Mouse (Mus musculus): Measurements from ENCODE around the gene Slc2a13. TPM values are rescaled to one million over a fixed set of nuclear protein-coding genes. Genes with fewer than 3 reads are reported as not detected.

Gene Slc2a13
- polyA plus RNA-seq, 1 experiment from 2014 or later: 1.7 TPM

- Histone ChIP-seq H3K36me3 (ENCODE audit: control insufficient read depth, insufficient read depth, low read length) (no peaks in the 10 kb centered on the region), H3K4me2 (no peak overlapping the region), H3K9me3 (ENCODE audit: control insufficient read depth, low read length) (no peaks in the 10 kb centered on the region), H3K27me3 (ENCODE audit: control insufficient read depth, insufficient read depth, low read length) (no peaks in the 10 kb centered on the region), H3K4me3 (ENCODE audit: low read depth, low read length) (no peak overlapping the region), H3K9ac (ENCODE audit: low read length) (no peak overlapping the region), H3K27ac (ENCODE audit: low read depth, low read length) (no peak overlapping the region), H3K4me1 (ENCODE audit: control insufficient read depth, insufficient read depth, low read length) (no peaks in the 10 kb centered on the region)
- DNase-seq (ENCODE audit: low spot score, missing footprints) (no peak), ATAC-seq (ENCODE audit: low FRiP score) (no peak)
- 84% methylated on average over 2 of the region's 2 CpGs for WGBS
Observed at GRCm38 (mm10) chr15:91526876-91527275, 46.2 kb downstream of the Slc2a13 start.

- no peak for DNase-seq (ENCODE audit: low spot score, missing footprints)
- no peak overlapping the region for H3K9ac ChIP-seq (ENCODE audit: low read length)
- H3K4me3 ChIP-seq (ENCODE audit: low read depth, low read length): no peak overlapping the region
- no peaks in the 10 kb centered on the region for H3K36me3 ChIP-seq (ENCODE audit: control insufficient read depth, insufficient read depth, low read length)
- no peak for ATAC-seq (ENCODE audit: low FRiP score)
- 86% methylated on average over 3 of the region's 3 CpGs for WGBS
- H3K9me3 ChIP-seq (ENCODE audit: control insufficient read depth, low read length): no peaks in the 10 kb centered on the region
- no peaks in the 10 kb centered on the region for H3K4me1 ChIP-seq (ENCODE audit: control insufficient read depth, insufficient read depth, low read length)
- H3K27ac ChIP-seq (ENCODE audit: low read depth, low read length): no peak overlapping the region
- H3K27me3 ChIP-seq (ENCODE audit: control insufficient read depth, insufficient read depth, low read length): no peaks in the 10 kb centered on the region
- H3K4me2 ChIP-seq: no peak overlapping the region
Observed at GRCm38 (mm10) chr15:91526166-91526565, 46.9 kb downstream of the Slc2a13 start.

GRCm38 (mm10) chr15:91524451-91524850 lies 48.6 kb downstream of the Slc2a13 start:
- H3K9ac ChIP-seq (ENCODE audit: low read length): no peak overlapping the region
- H3K27ac ChIP-seq (ENCODE audit: low read depth, low read length): no peak overlapping the region
- H3K4me2 ChIP-seq: no peak overlapping the region
- ATAC-seq (ENCODE audit: low FRiP score) (no peak), DNase-seq (ENCODE audit: low spot score, missing footprints) (no peak)
- no peaks in the 10 kb centered on the region for H3K36me3 ChIP-seq (ENCODE audit: control insufficient read depth, insufficient read depth, low read length)
- no peaks in the 10 kb centered on the region for H3K27me3 ChIP-seq (ENCODE audit: control insufficient read depth, insufficient read depth, low read length)
- 83% methylated on average over 10 of the region's 10 CpGs for WGBS
- no peaks in the 10 kb centered on the region for H3K9me3 ChIP-seq (ENCODE audit: control insufficient read depth, low read length)
- H3K4me3 ChIP-seq (ENCODE audit: low read depth, low read length): no peak overlapping the region
- H3K4me1 ChIP-seq (ENCODE audit: control insufficient read depth, insufficient read depth, low read length): no peaks in the 10 kb centered on the region

GRCm38 (mm10) chr15:91503291-91503690 lies 69.8 kb downstream of the Slc2a13 start:
- DNase-seq (ENCODE audit: low spot score, missing footprints) (no peak), ATAC-seq (ENCODE audit: low FRiP score) (no peak)
- Histone ChIP-seq H3K9ac (ENCODE audit: low read length) (no peak overlapping the region), H3K4me1 (ENCODE audit: control insufficient read depth, insufficient read depth, low read length) (no peaks in the 10 kb centered on the region), H3K4me3 (ENCODE audit: low read depth, low read length) (no peak overlapping the region), H3K4me2 (no peak overlapping the region), H3K27me3 (ENCODE audit: control insufficient read depth, insufficient read depth, low read length) (no peaks in the 10 kb centered on the region), H3K36me3 (ENCODE audit: control insufficient read depth, insufficient read depth, low read length) (no peaks in the 10 kb centered on the region), H3K9me3 (ENCODE audit: control insufficient read depth, low read length) (no peaks in the 10 kb centered on the region), H3K27ac (ENCODE audit: low read depth, low read length) (no peak overlapping the region)
- 81% methylated on average over 6 of the region's 6 CpGs for WGBS

- no peak overlapping the region for H3K9ac ChIP-seq (ENCODE audit: low read length)
- ATAC-seq (ENCODE audit: low FRiP score): no peak
- H3K36me3 ChIP-seq (ENCODE audit: control insufficient read depth, insufficient read depth, low read length): no peaks in the 10 kb centered on the region
- no peak overlapping the region for H3K4me2 ChIP-seq
- no peak overlapping the region for H3K4me3 ChIP-seq (ENCODE audit: low read depth, low read length)
- H3K27me3 ChIP-seq (ENCODE audit: control insufficient read depth, insufficient read depth, low read length): no peaks in the 10 kb centered on the region
- H3K4me1 ChIP-seq (ENCODE audit: control insufficient read depth, insufficient read depth, low read length): no peaks in the 10 kb centered on the region
- H3K9me3 ChIP-seq (ENCODE audit: control insufficient read depth, low read length): no peaks in the 10 kb centered on the region
- 80% methylated on average over 1 of the region's 1 CpGs for WGBS
- no peak for DNase-seq (ENCODE audit: low spot score, missing footprints)
- no peak overlapping the region for H3K27ac ChIP-seq (ENCODE audit: low read depth, low read length)
Observed at GRCm38 (mm10) chr15:91502661-91503060, 70.4 kb downstream of the Slc2a13 start.

GRCm38 (mm10) chr15:91502235-91502634 lies 70.8 kb downstream of the Slc2a13 start:
- Histone ChIP-seq H3K4me2 (no peak overlapping the region), H3K4me1 (ENCODE audit: control insufficient read depth, insufficient read depth, low read length) (no peaks in the 10 kb centered on the region), H3K27ac (ENCODE audit: low read depth, low read length) (no peak overlapping the region), H3K27me3 (ENCODE audit: control insufficient read depth, insufficient read depth, low read length) (no peaks in the 10 kb centered on the region), H3K36me3 (ENCODE audit: control insufficient read depth, insufficient read depth, low read length) (no peaks in the 10 kb centered on the region), H3K9ac (ENCODE audit: low read length) (no peak overlapping the region), H3K4me3 (ENCODE audit: low read depth, low read length) (no peak overlapping the region), H3K9me3 (ENCODE audit: control insufficient read depth, low read length) (no peaks in the 10 kb centered on the region)
- 89% methylated on average over 9 of the region's 9 CpGs for WGBS
- no peak for ATAC-seq (ENCODE audit: low FRiP score)
- no peak for DNase-seq (ENCODE audit: low spot score, missing footprints)

- H3K4me2 ChIP-seq: no peak overlapping the region
- no peak overlapping the region for H3K4me3 ChIP-seq (ENCODE audit: low read depth, low read length)
- H3K9me3 ChIP-seq (ENCODE audit: control insufficient read depth, low read length): no peaks in the 10 kb centered on the region
- H3K36me3 ChIP-seq (ENCODE audit: control insufficient read depth, insufficient read depth, low read length): no peaks in the 10 kb centered on the region
- H3K9ac ChIP-seq (ENCODE audit: low read length): no peak overlapping the region
- ATAC-seq (ENCODE audit: low FRiP score) (no peak), DNase-seq (ENCODE audit: low spot score, missing footprints) (no peak)
- H3K27me3 ChIP-seq (ENCODE audit: control insufficient read depth, insufficient read depth, low read length): no peaks in the 10 kb centered on the region
- no peaks in the 10 kb centered on the region for H3K4me1 ChIP-seq (ENCODE audit: control insufficient read depth, insufficient read depth, low read length)
- no peak overlapping the region for H3K27ac ChIP-seq (ENCODE audit: low read depth, low read length)
- WGBS: 92% methylated on average over 4 of the region's 4 CpGs
Observed at GRCm38 (mm10) chr15:91495014-91495413, 78.0 kb downstream of the Slc2a13 start.

- no peak overlapping the region for H3K27ac ChIP-seq (ENCODE audit: low read depth, low read length)
- H3K4me3 ChIP-seq (ENCODE audit: low read depth, low read length): no peak overlapping the region
- no peaks in the 10 kb centered on the region for H3K36me3 ChIP-seq (ENCODE audit: control insufficient read depth, insufficient read depth, low read length)
- DNase-seq (ENCODE audit: low spot score, missing footprints) (no peak), ATAC-seq (ENCODE audit: low FRiP score) (no peak)
- no peaks in the 10 kb centered on the region; the same call in 1 of the 2 replicates for H3K9me3 ChIP-seq (ENCODE audit: control insufficient read depth, low read length)
- no peak overlapping the region for H3K9ac ChIP-seq (ENCODE audit: low read length)
- WGBS: 90% methylated on average over 14 of the region's 14 CpGs
- H3K4me2 ChIP-seq: no peak overlapping the region
- no peaks in the 10 kb centered on the region for H3K27me3 ChIP-seq (ENCODE audit: control insufficient read depth, insufficient read depth, low read length)
- no peaks in the 10 kb centered on the region for H3K4me1 ChIP-seq (ENCODE audit: control insufficient read depth, insufficient read depth, low read length)
Observed at GRCm38 (mm10) chr15:91479924-91480615, 93.0 kb downstream of the Slc2a13 start.

- no peaks in the 10 kb centered on the region for H3K36me3 ChIP-seq (ENCODE audit: control insufficient read depth, insufficient read depth, low read length)
- no peak overlapping the region for H3K4me2 ChIP-seq
- H3K27me3 ChIP-seq (ENCODE audit: control insufficient read depth, insufficient read depth, low read length): no peaks in the 10 kb centered on the region
- no peaks in the 10 kb centered on the region for H3K4me1 ChIP-seq (ENCODE audit: control insufficient read depth, insufficient read depth, low read length)
- DNase-seq (ENCODE audit: low spot score, missing footprints): peak; percentile 95
- H3K4me3 ChIP-seq (ENCODE audit: low read depth, low read length): no peak overlapping the region
- ATAC-seq (ENCODE audit: low FRiP score): 0 out of 2 replicates have a peak, but pooled peaks have one; percentile 22
- H3K9ac ChIP-seq (ENCODE audit: low read length): no peak overlapping the region
- H3K27ac ChIP-seq (ENCODE audit: low read depth, low read length): no peak overlapping the region
- 39% methylated on average over 5 of the region's 5 CpGs for WGBS
- no peaks in the 10 kb centered on the region; the same call in 1 of the 2 replicates for H3K9me3 ChIP-seq (ENCODE audit: control insufficient read depth, low read length)
Observed at GRCm38 (mm10) chr15:91477766-91478165, 95.3 kb downstream of the Slc2a13 start.
